8 mouse cellular contexts compared by ENCODE assay signal in the genomic region with DNA sequence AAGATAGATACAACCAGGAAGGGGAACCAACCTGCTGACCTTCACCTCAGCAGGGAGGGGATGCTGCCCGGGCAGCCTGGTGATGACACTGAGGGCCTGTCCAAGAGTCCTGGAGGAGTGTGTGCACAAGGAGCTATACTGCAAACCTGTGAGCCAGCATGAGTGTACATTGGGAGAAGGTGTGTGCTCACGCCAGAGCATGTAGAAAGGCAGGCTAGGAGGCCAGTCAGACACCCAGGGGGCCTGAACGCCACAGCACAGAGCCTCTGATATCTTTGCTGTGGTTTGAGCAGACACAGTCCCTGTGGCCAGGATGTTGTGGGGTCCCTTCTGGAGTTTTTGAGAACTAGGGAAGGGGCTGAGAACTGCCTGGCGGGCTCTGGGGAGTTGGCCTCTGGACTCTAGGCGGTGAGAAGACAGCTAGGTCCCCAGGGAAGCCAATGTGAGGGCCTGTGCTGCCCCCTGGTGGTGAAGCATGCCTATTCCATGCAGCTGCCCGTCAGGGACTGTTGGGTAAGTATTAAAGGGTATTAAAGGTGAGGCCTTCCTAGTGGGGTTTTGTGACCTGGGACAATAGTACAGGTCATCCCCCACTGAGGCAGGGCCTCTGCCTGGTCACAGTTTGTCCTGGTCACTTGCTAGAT. TPM values are rescaled to one million over a fixed set of nuclear protein-coding genes. Genes with fewer than 3 reads are reported as not detected.
DNase-seq lines count a peak whose midpoint lies in the region; TF ChIP-seq lines count a peak whose summit lies in the region.

No protein-coding gene starts in this region.

- no peak overlapping the region for H3K4me3 ChIP-seq in cortical plate, adult 2 months (ENCODE audit: insufficient read depth, low read length)

- DNase-seq in adipocyte (ENCODE audit: low spot score) = peak; percentile 85
- peak; percentile 91 for DNase-seq in gastrocnemius, postnatal 10 days
- DNase-seq in induced T-regulatory cell, adult 2 months (ENCODE audit: low read depth) = peak; percentile 69
- peak; percentile 10 to 87 for DNase-seq in left cerebral cortex, adult 9 months (ENCODE audit: low spot score in 2 of 2)
- DNase-seq in mesoderm, embryonic 11.5 days (ENCODE audit: low read depth, low spot score) = peak; percentile 89
- peak; percentile 73 for DNase-seq in right cerebral cortex, postnatal 25 days
- peak; percentile 85 to 88 for DNase-seq in urinary bladder, postnatal 36 days (ENCODE audit: low spot score in 2 of 2)

- no peak for TF ChIP-seq POLR2A in cortical plate, adult 2 months (IDR thresholded peaks at IDR 0.05; ENCODE audit: extremely low read depth, insufficient read depth, low read length)

- peak; percentile 86 for TF ChIP-seq CTCF in cortical plate, adult 2 months (IDR thresholded peaks at IDR 0.05; ENCODE audit: extremely low read depth, insufficient read depth, low read length)

- no peaks in the 10 kb centered on the region for H3K4me1 ChIP-seq in cortical plate, adult 2 months (ENCODE audit: control insufficient read depth, insufficient read depth, low read length)

- H3K27ac ChIP-seq in cortical plate, adult 2 months (ENCODE audit: insufficient read depth, low read length) = no peak overlapping the region

RNA-seq across cellular contexts. Expression of a gene that starts 24.2 kb away (rescaled TPM):
- 3.0 and 3.2 TPM in 2 replicates for polyA plus RNA-seq in cortical plate, adult 2 months (2012; rRNA removed)
- 10 to 100 TPM in 1 of 2 experiments, 1 to 10 TPM in 1; 8.6 to 11.6 TPM for total RNA-seq in gastrocnemius, postnatal 10 days (2021)
